Mouse (Mus musculus) splenic B cell, adult 2 months (primary cell): ENCODE results near the gene Dnah17.
A peak's percentile ranks its signal among the peaks of the same experiment; 100 is the strongest.

Experiments
- DNase-seq: peaks from one replicate; pipeline ENCODE4 v3.0.0-alpha.2; 2011; ENCODE audit warnings: low read depth, low spot score
- H3K27me3 ChIP-seq: 2 replicates; pipeline ENCODE4 v1.6.1; 2012; ENCODE audit warnings: mild to moderate bottlenecking, low read length, moderate library complexity, mixed read lengths; ENCODE audit not compliant: control insufficient read depth, poor library complexity, insufficient read depth, severe bottlenecking
- H3K36me3 ChIP-seq: 2 replicates; pipeline ENCODE4 v1.6.1; 2012; ENCODE audit warnings: mild to moderate bottlenecking, low read length, moderate library complexity, mixed read lengths; ENCODE audit not compliant: control insufficient read depth, poor library complexity, insufficient read depth, severe bottlenecking

Dnah17 gene

DNA sequence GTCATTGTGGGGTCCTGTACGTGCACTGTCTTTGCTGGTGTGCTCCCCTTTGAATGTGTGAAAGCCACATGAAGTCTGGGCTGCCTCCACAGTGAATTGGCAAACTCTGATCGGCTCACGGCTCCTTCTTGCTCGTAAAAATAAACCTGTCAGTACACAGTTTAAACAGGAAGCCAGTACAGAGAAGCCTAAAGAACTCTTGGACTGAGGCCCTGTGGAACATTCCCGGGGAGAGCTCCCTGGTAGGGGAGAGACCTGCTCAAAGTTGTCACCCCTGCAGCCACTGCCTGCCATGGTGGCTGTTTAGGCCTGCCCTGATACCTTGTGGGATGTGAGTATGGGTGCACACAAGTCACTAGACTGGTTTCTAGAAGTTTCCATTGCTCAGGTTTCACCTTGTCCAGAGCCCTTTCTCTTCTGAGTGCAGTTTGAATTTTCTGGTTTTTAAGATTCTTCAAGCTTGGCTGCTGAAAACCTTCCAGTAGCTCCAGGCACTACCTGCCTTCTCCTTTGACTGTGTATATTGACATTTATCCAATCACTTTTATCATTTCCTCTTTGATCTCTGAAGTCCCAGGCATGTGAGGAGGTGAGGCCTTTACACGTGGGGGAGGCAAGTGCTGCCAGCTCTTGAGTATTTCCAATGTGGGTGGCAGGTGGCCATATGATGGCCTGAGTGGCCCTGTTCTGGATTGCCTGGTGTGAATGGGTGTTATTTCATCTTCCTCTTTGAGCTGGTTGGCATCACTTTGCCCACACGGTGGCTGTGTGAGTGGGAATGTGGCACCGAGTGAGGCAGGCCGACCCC, 136.0 kb downstream of the Dnah17 start:
- H3K36me3 ChIP-seq, result peaks cover 3% of the 10 kb centered on the region; the same call in 1 of the 2 replicates
- no peaks in the 10 kb centered on the region for H3K27me3 ChIP-seq
- no peak for DNase-seq

DNA sequence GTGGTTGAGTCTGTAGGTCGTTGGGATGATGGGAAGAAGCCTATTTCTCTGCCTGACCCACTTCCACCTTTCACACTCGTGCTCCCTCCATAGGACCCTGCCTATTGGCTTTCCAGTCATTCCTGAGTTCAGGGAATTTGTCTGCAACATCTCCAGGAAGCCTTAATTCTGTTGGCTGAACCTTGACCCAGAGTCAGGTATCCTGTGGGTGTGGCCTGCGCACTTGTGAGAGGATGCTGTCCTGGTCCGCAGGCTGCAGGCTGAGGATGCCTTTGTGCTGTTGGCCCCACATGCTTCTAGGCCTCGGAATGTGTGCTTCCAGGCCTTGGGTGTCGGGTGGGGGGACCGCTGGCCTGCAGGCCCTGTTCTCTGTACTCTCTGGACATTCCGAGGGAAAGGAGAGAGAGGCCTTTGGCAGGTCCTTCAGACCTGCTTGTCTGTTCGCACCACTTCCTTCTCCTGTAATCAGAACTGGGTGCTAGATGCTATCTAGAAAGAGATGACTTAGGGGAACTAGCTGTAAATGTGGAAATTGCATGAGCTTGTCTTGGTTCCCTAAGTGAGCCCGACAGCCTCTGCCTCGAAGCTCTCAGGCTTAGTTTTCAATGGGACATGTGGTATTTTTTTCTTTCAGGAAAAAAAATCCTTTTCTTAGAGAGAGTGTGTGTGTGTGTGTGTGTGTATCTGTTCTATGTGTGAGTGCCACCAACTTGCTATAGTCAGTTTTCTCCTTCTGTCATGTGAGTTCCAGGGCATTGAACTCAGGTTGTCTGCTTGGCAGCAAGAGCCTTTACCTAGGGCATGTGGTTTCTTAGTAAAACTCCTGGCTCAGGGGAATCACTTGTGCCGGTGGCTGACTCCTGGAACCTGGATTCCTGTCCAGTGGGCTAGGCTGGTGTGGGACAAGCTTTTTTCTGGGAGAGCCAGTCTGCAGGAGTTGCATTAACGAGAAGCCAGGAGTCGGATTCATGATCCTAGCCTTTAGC, 137.0 kb downstream of the Dnah17 start:
- Histone ChIP-seq H3K27me3 (no peaks in the 10 kb centered on the region), H3K36me3 (0 out of 2 replicates have a peak, but pooled peaks cover 3% of the 10 kb centered on the region)
- no peak for DNase-seq

DNA sequence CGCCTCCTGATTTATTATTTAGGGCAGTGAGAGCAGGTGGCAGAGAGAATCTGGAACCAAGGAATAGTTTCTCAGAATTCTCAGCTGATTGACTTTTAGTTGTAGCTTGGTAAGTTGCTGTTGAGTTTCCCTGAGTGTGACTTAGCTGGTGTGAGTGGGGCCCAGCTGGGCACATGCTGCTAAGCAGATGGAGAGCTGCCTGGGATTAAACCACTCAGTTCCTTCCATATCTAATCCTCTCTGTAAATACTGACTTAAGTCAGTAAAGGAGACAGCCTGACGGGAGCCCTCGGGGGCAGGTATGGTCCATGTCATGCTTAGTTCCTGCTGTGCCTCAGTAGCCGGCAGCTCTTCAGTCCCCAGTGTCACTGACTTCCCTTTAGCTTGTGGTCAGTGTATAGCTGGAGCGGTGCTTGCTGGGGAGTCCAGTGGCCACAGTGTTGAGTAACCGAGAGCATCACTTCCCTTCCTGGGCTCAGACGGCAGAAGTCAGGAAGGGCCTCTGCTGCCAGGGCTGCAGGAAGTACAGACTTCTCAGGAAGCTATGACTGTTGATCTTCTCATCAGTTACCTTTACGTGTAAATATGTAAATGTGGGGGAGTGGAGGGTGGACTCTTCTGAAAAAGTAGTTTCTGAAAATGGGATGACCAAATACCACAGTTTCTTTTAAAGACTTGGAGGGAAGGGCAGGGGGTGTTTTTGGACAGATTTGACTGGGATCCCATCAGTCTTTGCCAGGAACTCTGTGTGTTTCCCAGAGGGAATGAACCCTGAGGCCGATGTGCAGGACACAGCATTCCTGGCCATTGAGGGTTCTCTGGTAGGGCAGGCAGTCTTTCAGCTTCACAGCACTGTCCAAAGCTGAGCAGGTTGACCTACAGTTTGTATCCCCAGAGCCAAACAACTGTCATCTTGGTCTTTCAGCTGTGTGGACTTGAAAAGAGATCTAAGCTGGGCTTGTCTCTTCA, 138.6 kb downstream of the Dnah17 start:
- Histone ChIP-seq H3K36me3 (no peaks in the 10 kb centered on the region), H3K27me3 (no peaks in the 10 kb centered on the region)
- DNase-seq, result peak; percentile 68

DNA sequence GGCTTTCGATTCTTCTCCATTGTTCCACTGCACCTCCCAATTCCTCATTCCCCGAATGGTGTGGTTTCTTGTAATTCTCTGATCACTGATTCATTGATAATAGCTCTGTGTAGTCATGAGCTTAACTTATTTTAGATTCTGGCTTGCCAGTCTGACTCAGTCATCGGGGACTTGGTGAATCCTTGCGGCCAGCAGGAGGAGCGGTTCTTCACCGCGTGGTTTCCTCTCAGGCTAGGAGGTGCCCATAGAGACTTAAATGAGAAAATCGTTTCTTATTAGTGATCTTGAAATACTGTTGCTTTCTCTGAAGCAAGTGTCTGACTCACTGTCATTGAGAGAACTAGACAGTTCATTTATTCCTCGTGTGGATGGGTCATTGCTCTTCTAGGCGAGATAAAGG, 140.5 kb downstream of the Dnah17 start:
- peak; percentile 39 for DNase-seq
- no peaks in the 10 kb centered on the region for H3K36me3 ChIP-seq
- no peaks in the 10 kb centered on the region for H3K27me3 ChIP-seq

DNA sequence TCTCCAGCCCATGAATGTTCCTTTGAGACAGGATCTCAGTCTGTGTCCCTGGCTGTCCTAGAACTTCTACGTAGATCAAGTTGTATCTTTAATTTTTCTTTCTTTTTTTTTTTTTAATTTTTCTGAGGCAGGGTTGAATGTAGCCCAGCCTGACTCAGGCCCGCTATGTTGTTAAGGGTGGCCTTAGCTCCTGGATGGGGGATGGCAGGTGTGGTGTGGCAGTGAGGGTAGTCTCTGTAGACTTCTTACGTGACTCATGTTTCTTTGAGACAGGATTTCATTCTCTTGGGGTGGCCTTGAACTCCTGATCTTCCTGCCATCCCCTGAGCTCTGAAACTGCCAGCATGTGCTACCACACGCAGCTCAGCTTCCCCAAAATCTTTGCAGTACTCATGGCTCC, 141.2 kb downstream of the Dnah17 start:
- Histone ChIP-seq H3K27me3 (no peaks in the 10 kb centered on the region), H3K36me3 (no peaks in the 10 kb centered on the region)
- no peak for DNase-seq

DNA sequence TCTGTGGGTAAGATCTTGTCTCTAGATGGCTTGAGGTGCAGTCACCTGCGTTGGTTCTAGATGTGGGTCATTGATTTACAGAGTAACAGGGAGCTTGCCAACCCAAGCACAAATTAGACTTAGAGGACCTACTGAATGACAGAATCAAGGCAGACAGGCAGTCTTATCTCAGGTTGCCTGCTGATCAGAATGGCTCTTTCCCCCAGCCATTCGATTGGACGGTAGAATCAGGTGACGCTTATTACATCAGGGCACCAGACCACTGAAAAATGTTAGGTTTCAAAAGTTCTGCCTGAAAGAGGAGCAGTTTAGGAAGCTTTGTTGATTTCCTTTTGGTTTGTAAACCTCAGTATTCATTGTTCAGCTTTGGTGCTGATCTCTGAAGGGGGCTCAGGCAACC, 142.5 kb downstream of the Dnah17 start:
- DNase-seq, result no peak
- Histone ChIP-seq H3K36me3 (no peaks in the 10 kb centered on the region), H3K27me3 (no peaks in the 10 kb centered on the region)

DNA sequence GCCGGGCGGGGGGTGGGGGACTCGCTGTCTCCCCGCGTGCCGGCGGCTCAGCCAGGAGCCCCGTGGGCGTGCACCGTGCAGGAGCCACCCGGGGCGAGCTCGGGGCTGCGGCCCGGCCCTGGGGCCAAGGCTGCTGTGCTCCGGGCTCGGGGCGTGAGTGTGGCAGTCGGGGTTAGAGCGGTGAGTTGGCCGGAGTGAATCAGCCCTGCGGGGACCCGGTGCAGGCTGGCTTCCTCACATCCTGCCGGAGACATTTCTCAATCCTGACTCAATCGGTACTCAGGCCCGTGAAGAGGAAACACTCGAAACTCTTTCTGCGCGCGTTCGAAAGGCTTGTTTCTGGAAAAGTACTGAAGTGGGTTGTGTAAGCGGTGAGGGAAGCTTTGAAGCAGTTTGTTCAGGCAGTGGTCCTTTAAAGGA, 143.4 kb downstream of the Dnah17 start:
- H3K27me3 ChIP-seq, result no peaks in the 10 kb centered on the region
- no peaks in the 10 kb centered on the region for H3K36me3 ChIP-seq
- no peak for DNase-seq

DNA sequence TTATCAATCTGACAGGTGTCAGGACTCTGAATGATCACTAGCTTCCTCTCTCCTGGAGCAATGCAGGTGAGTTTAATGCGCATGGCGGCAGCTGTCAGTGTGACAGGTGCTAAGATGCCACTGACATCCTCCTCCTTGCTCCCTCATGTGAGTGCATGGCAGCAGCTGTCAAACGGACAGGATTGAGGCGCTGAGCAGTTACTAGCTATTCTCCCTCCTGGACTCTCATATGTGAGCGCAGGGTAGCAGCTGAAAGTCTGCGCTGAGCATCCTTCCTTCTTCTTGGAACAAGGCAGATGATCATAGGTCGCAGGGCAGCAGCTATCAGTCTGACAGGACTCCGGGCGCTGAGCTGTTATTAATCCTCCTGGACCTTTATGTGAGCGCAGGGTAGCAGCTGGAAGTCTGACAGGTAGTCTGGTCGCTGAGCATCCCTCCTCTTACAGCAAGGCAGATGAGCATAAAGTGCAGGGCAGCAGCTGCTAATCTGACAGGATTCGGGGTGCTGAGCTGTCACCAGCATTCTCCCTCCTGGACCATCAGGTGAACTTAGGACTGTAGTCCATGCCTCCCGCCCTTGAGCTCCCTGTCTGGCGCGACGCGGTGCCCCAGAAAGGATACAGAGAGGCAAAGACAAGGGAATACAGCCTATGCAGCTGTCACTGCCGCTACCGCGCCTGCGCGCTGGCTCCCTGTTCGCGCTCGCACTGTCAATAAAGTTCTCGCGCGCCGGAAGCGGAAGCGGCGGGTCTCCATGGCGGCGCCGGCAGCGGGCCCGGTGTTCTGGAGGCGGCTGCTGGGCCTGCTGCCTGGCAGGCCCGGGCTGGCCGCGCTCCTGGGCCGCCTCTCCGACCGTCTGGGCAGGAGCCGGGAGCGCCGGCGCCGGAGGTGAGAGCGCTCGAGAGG, 144.1 kb downstream of the Dnah17 start, which contains the start of gene Pgs1:
Gene Pgs1, plus strand, starts transcription at position 167 of the 906 bp plus-strand sequence.
- no peaks in the 10 kb centered on the region for H3K36me3 ChIP-seq
- H3K27me3 ChIP-seq, result no peaks in the 10 kb centered on the region
- peak; percentile 91 for DNase-seq

DNA sequence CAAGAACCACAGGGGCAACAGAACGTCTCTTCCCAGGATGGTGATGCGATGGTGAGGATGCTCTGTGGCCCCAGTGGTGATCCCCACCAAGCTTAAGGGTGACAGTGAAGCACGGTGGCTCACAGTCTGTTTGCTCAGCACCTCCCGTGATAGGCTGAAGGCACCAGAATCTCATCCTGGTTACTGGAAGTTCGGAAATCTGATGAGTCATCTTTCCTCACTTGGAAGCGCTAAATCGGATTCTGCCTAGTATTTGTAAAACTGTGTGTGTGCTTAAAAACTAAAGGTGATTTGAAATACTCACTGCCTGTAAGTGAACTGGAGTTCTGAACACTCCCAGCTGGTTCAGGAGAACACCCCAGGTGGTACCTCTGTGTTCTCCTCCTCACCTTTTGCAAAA, 146.7 kb downstream of the Dnah17 start:
- Histone ChIP-seq H3K36me3 (no peaks in the 10 kb centered on the region), H3K27me3 (no peaks in the 10 kb centered on the region)
- DNase-seq, result no peak

DNA sequence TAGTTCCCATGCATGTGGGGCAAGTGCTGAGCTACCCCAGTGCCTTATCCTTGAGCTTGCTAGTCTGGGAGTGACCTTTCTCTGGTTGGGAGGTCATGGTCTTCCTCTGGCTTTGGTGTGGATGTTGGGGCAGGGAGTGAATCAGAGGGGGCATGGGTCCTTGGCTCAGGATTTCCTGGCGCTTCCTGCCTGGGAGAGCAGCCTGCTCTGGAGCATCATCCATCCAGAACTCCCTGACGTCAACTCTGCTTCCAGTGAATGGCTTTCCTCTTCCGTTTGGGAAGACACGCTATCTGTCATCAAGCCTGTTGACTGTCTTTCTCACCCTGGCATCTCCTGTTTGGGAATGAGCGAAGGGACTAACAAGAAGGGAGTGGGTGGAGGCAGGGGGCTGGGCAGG, 148.0 kb downstream of the Dnah17 start:
- no peak for DNase-seq
- H3K36me3 ChIP-seq, result no peaks in the 10 kb centered on the region
- H3K27me3 ChIP-seq, result no peaks in the 10 kb centered on the region

DNA sequence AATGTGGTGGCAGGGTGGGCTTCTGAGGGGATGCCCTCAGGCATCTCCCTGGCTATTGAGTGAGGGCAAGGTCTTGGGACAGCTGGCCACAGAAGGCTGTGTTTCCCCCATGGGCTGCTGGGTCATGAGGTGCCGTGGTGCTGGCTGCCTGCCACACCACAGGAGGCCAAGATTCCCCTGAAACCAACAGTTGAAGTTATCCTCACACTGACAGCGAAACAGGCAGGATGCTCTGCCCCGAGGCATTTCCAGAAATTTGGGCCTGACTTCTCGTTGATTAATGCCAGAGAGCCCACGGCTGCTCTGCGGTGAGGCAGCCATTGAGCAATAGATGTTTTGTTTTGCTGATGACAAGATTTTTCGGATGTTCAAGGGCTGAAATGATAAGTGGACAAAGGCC, 151.0 kb downstream of the Dnah17 start:
- no peak for DNase-seq
- H3K27me3 ChIP-seq, result no peaks in the 10 kb centered on the region
- no peaks in the 10 kb centered on the region for H3K36me3 ChIP-seq

DNA sequence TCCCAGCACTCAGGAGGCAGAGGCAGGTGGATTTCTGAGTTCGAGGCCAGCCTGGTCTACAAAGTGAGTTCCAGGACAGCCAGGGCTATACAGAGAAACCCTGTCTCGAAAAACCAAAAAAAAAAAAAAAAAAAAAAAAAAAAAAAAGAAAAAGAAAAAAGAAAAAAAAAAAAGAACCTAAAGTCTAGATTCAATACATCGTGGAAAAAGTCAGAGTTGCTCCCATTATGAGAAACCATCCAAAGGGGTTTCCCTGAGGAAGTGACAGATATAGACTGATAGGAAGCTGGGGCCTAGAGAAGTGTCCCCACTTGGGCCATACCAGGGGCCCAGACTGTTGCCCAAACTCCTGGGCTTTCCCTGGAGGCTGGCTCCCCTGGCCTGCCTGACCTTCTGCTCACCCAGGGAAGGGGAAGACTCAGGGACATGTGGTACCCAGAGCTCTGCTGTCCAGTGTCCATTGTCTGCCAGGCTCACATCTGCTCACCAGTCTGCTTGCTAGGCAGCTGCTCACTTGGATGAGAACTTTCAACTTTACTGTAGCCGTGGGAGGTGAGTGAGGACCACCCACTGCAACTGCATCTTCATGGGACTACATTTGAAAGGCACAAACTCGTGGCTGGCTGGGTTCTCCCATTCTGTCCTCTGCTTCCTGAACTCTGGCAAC, 152.6 kb downstream of the Dnah17 start:
- DNase-seq, result no peak
- Histone ChIP-seq H3K36me3 (no peaks in the 10 kb centered on the region), H3K27me3 (no peaks in the 10 kb centered on the region)

DNA sequence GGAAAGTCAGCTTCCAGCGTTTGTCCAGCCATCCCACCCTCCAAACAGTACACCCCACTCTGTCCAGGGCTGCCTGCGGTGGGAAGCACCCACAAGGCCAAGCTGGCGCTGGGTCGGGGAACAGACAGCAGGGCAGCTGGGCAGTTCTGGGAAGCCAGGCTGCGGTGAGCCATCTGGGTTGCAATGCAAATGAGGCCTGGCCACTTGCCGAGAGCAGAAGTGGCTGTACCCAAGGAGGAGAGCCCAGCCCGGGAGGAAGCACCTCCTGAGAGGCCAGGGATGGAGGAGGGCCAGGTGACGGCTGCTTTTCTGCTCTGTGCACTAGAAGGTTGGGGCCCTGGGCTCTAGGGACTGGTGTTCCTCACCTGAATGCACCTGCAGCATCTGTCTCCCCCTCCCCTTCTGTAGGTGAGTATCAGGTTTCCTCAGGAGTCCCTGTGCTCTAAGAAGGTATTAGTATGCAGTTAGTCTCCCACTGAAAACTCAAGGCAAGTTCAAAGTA, 154.3 kb downstream of the Dnah17 start:
- no peaks in the 10 kb centered on the region for H3K27me3 ChIP-seq
- peak; percentile 65 for DNase-seq
- no peaks in the 10 kb centered on the region for H3K36me3 ChIP-seq
